Mouse (Mus musculus): ENCODE measurements around the gene St3gal4.

Gene St3gal4

DNA sequence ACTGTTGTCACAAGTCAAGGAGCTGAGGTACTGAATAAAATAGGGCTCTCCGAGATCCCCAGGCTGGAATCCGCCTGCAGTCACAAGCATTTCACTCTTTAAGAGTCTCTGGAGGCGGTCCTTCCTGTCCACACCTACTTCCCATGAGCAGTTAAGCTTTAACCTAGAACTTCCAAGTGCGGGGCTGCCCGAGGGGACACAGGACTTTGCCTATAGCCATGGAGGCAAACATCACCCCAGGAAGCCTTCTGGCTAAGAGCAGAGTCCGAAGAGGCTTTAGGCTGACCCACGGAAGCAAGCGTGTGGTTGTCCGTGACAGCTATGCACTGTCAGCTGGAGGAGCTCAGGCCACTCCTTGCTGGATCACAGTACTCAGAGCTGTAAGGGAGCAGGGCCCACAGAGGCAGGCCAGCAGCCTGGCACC lies 9.9 kb upstream of the St3gal4 start:
- DNase-seq (ENCODE audit: low read depth, low spot score): no peak

DNA sequence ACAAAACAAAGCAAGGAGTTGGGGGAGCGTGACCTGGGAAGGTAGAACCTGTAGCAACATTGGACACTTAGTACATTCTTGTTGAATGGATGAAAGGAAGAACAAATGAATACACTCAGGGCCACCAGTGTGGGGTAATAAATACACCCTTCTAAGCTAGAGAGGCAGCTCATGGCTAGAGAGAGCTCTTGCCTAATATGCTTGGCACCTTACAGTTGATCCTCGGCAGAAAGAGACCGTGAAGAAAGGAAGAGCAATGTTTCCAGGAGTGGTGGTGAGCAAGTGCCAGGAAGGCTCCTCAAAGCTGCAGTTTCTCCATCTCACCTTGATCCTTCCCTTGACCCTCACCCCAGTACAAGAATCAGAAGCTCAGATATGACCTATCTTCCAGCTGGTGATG lies 9.5 kb upstream of the St3gal4 start:
- no peak for DNase-seq (ENCODE audit: low read depth, low spot score)

- DNase-seq (ENCODE audit: low read depth, low spot score): no peak
These were observed 8.5 kb upstream of the St3gal4 start for GRCm38 (mm10) chr9:35127561-35127960.

DNA sequence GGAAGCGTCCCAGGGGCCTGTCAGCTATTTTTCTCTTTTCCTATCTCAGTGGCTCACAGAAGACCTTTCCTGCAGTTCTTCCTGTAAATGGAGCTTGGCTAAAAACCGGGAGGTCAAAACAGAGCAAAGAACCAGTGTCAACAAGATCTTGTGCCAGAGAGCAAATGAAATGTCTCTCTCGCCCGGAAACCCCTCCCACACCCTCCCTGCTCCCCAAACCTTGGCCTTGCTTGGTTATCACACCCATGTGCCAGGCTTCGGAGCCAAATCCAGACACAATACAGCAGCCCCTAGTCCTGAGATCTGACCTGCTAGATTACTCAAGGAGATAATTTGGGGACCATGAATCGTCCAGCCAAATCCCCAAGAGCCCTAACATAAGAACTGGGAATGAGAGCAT lies 8.1 kb upstream of the St3gal4 start:
- no peak for DNase-seq (ENCODE audit: low read depth, low spot score)

DNA sequence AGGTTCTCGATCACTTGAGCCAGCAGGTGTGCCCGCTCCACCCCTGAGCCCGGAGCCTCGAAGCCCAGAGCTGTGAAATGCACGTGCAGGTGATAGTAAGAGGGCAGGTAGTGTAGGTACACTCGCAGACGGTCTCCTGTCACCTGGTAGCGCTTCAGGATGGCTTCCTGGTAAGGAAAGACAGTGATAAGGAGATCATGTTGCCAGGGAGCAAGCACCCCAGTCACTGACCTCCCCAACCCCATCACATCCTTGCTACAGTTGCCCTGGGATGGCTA lies 5.5 kb upstream of the St3gal4 start:
- no peak for DNase-seq (ENCODE audit: low read depth, low spot score)

DNA sequence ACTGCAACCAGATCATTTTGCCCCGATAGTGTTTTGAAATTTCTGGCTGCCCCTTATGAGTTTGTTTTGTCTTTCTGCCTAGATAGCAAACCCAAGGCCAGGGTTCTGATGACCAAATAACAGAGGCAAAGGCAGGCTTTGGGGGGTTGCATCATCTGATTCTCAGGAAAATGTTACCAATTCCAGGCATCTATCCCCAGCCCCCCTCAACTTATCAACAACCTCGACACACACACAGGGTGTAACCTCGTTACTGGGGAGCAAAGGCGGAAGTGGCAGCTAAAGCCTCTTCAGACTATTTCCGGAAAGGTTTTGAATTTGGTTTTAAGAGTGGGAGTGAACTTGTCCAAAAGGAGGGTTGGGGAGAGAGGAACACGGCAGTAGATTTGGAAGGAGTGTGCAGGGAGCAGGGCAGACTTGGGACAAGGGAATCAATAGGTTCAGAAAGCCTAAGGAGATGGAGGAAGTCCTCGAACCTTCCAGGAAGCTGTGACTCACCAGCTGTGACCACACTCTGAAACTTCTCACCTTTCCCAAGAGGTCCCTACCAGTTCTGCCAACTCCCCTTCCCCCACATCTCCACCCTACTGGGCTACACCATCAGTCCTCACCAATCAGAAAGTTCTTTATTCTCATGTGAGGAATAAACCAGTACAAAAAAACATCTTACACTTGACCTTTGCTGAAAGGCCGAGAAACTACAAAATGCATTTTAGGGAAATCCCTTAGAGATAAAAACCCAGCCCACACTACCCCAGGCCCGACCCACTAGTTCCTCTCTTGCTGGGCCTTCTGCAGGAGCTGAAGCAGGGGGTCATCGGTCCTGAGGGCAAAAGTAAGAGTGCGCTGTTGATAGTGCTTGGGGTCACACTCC lies 5.0 kb upstream of the St3gal4 start:
- DNase-seq (ENCODE audit: low read depth, low spot score): no peak

GRCm38 (mm10) chr9:35123456-35123803 lies 4.4 kb upstream of the St3gal4 start:
- no peak for DNase-seq (ENCODE audit: low read depth, low spot score)

GRCm38 (mm10) chr9:35122551-35123266 lies 3.6 kb upstream of the St3gal4 start:
- DNase-seq (ENCODE audit: low read depth, low spot score): no peak

- DNase-seq (ENCODE audit: low read depth, low spot score): no peak
These were observed 505 bp downstream of the St3gal4 start for GRCm38 (mm10) chr9:35118563-35118962.

DNA sequence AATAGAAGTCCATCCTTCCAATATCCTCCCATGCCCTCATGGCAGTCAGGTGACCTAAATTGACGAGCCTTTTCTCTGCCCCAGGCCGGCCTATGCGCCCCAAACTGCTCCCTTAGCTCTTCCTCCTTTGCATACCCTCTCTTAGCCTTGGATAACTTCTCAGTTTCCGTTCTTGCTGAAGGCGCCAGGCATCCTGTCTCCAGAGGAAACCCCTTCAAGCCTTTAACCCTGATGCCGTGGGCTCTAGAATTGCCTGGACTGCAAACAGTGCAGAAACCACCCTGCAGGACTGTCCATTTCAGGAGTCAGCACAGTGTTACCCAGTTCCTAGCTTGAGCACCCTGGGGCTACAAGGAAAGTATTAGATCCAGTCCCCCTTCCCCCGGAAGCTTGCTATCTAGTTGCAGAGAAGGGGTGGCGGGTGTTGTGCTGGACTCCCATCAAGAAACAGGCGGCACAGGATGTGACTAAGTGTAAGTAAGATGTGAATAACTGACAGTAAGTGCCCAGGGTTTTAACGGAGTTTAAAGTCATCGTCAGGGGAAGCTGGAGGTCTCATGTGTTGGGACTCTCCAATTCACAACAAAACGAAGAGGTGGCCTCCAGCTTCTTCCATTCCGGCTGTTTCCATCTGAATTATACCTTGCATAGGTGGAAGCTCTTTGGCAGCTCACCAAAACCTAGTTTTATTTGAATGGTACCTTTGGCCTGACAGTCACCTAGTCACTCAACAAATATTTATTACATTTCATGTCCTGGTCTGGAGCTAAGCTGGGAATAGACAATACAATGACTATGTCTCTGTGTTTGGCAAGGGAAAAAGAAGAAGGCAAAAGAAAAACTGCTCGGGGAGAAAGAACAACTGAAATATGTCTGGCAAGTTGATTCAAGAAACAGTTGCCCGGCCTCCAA lies 1.4 kb downstream of the St3gal4 start:
- DNase-seq (ENCODE audit: low read depth, low spot score): peak; percentile 54

GRCm38 (mm10) chr9:35116391-35117381 lies 2.4 kb downstream of the St3gal4 start:
- peak; percentile 80 for DNase-seq (ENCODE audit: low read depth, low spot score)

DNA sequence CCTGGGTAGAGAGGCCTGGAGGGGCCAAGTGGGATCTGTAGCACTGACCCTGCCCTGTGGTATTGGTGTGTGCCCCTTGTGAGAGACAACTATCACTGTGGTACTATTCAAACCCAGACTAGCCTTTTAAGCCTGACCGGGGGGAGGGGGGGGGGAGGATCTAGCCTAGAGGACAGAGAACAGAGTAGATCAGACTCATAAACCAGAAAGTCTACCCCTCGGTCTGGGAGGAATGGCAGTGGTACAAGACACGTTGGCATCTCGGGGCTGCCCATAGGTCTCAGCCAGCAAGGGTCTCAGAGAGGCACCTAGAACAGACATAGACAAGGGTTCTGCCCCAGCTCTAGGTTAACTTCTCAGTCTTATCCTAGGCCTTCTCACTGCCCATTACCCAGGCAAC lies 3.3 kb downstream of the St3gal4 start:
- DNase-seq (ENCODE audit: low read depth, low spot score): no peak

- no peak for DNase-seq (ENCODE audit: low read depth, low spot score)
These were observed 3.8 kb downstream of the St3gal4 start for GRCm38 (mm10) chr9:35115299-35115698.

GRCm38 (mm10) chr9:35114234-35114633 lies 4.8 kb downstream of the St3gal4 start:
- no peak for DNase-seq (ENCODE audit: low read depth, low spot score)

DNA sequence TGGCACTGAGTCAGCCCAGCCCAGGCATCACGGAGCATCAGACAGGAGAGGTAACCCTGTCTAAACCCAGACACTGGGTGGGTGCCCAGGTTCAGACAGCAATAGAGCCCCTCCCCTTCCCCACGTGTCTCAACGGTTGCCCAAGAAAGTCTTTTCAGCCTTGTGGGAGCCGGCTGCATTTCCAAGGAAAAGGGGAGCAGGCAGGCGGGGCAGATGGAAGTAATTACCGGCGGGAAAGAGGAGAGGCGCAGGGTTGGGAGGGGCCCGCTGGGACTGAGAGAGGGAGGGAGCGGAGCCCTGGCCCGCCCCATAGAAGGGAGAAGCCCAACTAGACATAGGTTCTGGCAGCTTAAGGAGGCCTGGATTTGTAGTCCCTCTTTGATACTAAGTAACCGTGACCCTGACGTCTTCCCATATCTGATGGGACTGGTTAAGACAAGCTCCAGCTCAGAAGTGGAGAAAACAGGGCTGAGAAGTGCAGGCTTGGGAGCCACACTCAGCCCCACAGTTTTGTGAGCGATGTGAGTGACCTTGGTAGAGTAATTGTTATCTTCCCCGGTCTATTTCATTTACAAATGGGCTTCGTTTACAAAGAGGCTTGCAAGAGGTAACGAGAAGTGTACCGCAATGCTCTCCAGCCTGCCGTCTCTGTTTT lies 7.0 kb downstream of the St3gal4 start:
- peak; percentile 89 for DNase-seq (ENCODE audit: low read depth, low spot score)

GRCm38 (mm10) chr9:35111446-35111845 lies 7.6 kb downstream of the St3gal4 start:
- DNase-seq (ENCODE audit: low read depth, low spot score): peak; percentile 30

DNA sequence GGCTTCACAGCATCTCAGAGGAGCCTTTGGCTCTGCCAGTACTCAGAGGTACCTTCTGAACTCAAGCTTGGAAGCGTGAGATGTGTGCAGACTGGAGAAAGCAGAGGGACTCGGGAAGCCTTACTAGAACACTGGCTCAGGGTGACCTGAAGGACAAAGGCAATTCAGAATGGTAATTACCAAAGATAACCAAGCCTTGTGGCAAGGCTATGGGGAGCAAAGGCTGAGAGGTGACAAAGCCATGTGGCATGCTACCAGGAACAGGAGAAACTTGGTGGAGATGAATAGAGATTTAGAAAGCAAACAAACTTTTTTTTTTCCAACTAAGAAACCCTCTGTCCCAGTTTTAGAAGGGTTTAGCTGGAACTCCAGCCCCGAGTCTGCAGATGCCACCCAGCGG lies 8.5 kb downstream of the St3gal4 start:
- DNase-seq (ENCODE audit: low read depth, low spot score): no peak

DNA sequence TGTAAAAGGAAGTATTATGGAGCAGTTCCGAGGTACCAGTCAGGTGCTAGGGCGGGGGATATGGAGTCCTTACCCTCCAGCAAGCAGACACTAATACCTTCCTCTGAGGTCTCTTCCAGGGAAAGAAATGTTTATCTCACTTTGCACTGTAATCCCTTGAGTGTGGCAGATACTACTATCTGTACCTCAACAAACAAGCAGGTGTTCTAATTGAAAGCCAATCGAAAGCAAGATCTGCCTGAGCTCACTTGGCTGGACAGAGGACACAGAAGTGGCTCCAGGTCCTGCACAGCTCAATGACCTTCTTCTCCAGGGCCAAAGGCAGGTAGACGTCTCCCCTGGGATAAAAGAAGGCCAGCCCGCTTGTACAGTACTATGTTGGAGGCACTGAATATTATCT lies 9.0 kb downstream of the St3gal4 start:
- no peak for DNase-seq (ENCODE audit: low read depth, low spot score)

- no peak for DNase-seq (ENCODE audit: low read depth, low spot score)
These were observed 10.2 kb downstream of the St3gal4 start for GRCm38 (mm10) chr9:35108916-35109315.

DNA sequence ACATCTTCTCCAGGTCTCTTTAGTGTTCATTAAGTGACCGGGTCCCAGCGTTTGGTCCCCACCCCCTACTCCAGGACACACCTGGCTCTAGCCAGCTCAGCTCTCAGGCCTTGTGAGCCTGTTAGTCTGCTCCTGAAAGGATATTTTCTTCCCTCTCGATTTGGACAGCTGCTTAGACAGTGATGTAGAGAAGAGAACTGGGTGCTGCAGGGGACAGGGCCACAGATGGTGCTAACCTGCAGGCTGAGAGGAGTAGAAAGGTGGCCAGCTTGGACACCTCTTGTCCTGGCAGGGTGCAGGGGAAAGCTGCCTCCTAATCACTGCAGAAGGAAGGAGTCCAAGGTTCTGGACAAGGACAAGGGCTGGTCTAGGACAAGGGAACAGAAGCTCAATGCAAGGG lies 11.0 kb downstream of the St3gal4 start:
- no peak for DNase-seq (ENCODE audit: low read depth, low spot score)

- DNase-seq (ENCODE audit: low read depth, low spot score): no peak
These were observed 11.7 kb downstream of the St3gal4 start for GRCm38 (mm10) chr9:35107396-35107795.
